16 mouse cellular contexts compared by ENCODE assay signal in genomic region chrX:38312910-38313625, GRCm38 (mm10). TPM values are rescaled to one million over a fixed set of nuclear protein-coding genes. Genes with fewer than 3 reads are reported as not detected.
DNase-seq lines count a peak whose midpoint lies in the region; ATAC-seq and TF ChIP-seq lines count a peak whose summit lies in the region.
"Had no signal": no experiment of that assay in that cellular context is flagged by ENCODE, and none has a peak within 500 bp of the region (broad histone marks: within the 10 kb centered on the region; RNA-seq: fewer than 3 reads in every experiment).

No protein-coding gene starts in this region.

- ATAC-seq in hindbrain, embryonic 16.5 days: peak; percentile 96
- ATAC-seq in neural tube, embryonic 13.5 days (ENCODE audit: low read depth): peak; percentile 99
- no peak for ATAC-seq in intestine, postnatal 0 days
- ATAC-seq: activated CD4-positive, CD25-positive, alpha-beta regulatory T cell, adult 4 months had no signal

- H3K4me3 ChIP-seq in liver, adult 2 months (ENCODE audit: insufficient read depth, low read depth, low read length): no peak overlapping the region
- no peak overlapping the region for H3K4me3 ChIP-seq in hindbrain, embryonic 16.5 days (ENCODE audit: low read length)
- H3K4me3 ChIP-seq in neural tube, embryonic 13.5 days: no peak overlapping the region
- H3K4me3 ChIP-seq in intestine, postnatal 0 days (ENCODE audit: low read depth, low read length): no peak overlapping the region
- H3K4me3 ChIP-seq: liver, embryonic 13.5 days; myocyte had no signal

- no peaks in the 10 kb centered on the region for H3K9me3 ChIP-seq in hindbrain, embryonic 16.5 days (ENCODE audit: control insufficient read depth, low read length)
- H3K9me3 ChIP-seq in neural tube, embryonic 13.5 days: no peaks in the 10 kb centered on the region
- H3K9me3 ChIP-seq in intestine, postnatal 0 days (ENCODE audit: control insufficient read depth): no peaks in the 10 kb centered on the region
- H3K9me3 ChIP-seq: liver, embryonic 13.5 days had no signal

- TF ChIP-seq CTCF in liver, adult 2 months (IDR thresholded peaks at IDR 0.05; ENCODE audit: low read depth, low read length): no peak
- no peak for TF ChIP-seq CTCF in intestine, postnatal 0 days (IDR thresholded peaks at IDR 0.05; ENCODE audit: low read depth)

- DNase-seq in liver, adult 2 months (ENCODE audit: extremely low read depth, low read depth, low spot score): peak; percentile 58
- DNase-seq in liver: no peak
- DNase-seq in fat pad, adult 2 months (ENCODE audit: extremely low read depth, low read depth, low spot score): peak; percentile 57
- DNase-seq in layer of hippocampus, postnatal 10 days (ENCODE audit: low spot score in 2 of 2): no peak
- DNase-seq in cerebellum, postnatal 10 days: no peak
- DNase-seq: cerebellum, adult 11 months; heart, postnatal 10 days; liver, embryonic 13.5 days; thymus, postnatal 36 days had no signal

- H3K27ac ChIP-seq in liver, adult 2 months (replicated peaks; ENCODE audit: insufficient read depth, low read depth, low read length): no peak overlapping the region
- 0 out of 2 replicates have a peak overlapping the region, but pooled peaks have one; percentile 44 for H3K27ac ChIP-seq in hindbrain, embryonic 16.5 days (ENCODE audit: low read depth, low read length)
- H3K27ac ChIP-seq in neural tube, embryonic 13.5 days (replicated peaks): peak overlapping the region; percentile 91
- H3K27ac ChIP-seq in intestine, postnatal 0 days (ENCODE audit: low read depth, low read length): no peak overlapping the region
- H3K27ac ChIP-seq: liver, embryonic 13.5 days had no signal

- no peak overlapping the region for H3K4me2 ChIP-seq in hindbrain, embryonic 16.5 days (ENCODE audit: low read length)
- H3K4me2 ChIP-seq in neural tube, embryonic 13.5 days: no peak overlapping the region
- H3K4me2 ChIP-seq in intestine, postnatal 0 days (replicated peaks; ENCODE audit: low read depth): no peak overlapping the region
- H3K4me2 ChIP-seq: liver, embryonic 13.5 days had no signal

- no peaks in the 10 kb centered on the region for H3K79me2 ChIP-seq in liver, adult 2 months (ENCODE audit: control insufficient read depth, insufficient read depth, low read length)

- no peaks in the 10 kb centered on the region for H3K27me3 ChIP-seq in liver, adult 2 months (ENCODE audit: control insufficient read depth, insufficient read depth, low read length)
- no peaks in the 10 kb centered on the region for H3K27me3 ChIP-seq in hindbrain, embryonic 16.5 days (replicated peaks; ENCODE audit: control insufficient read depth, insufficient read depth, low read length)
- no peaks in the 10 kb centered on the region; the same call in 1 of the 2 replicates for H3K27me3 ChIP-seq in neural tube, embryonic 13.5 days
- H3K27me3 ChIP-seq in intestine, postnatal 0 days (replicated peaks; ENCODE audit: control insufficient read depth, insufficient read depth, low read length): no peaks in the 10 kb centered on the region
- H3K27me3 ChIP-seq: liver, embryonic 13.5 days had no signal

- H3K4me1 ChIP-seq in liver, adult 2 months (ENCODE audit: control insufficient read depth, insufficient read depth, low read length): no peaks in the 10 kb centered on the region
- H3K4me1 ChIP-seq in hindbrain, embryonic 16.5 days (ENCODE audit: control insufficient read depth, insufficient read depth, low read depth, low read length): no peaks in the 10 kb centered on the region
- H3K4me1 ChIP-seq in neural tube, embryonic 13.5 days (replicated peaks): peaks cover 21% of the 10 kb centered on the region; the same call in 1 of the 2 replicates
- H3K4me1 ChIP-seq in intestine, postnatal 0 days (replicated peaks; ENCODE audit: control insufficient read depth, insufficient read depth, low read length): no peaks in the 10 kb centered on the region
- H3K4me1 ChIP-seq: liver, embryonic 13.5 days had no signal

- no peak overlapping the region for H3K9ac ChIP-seq in liver, adult 2 months (ENCODE audit: low read depth, low read length)
- no peak overlapping the region for H3K9ac ChIP-seq in hindbrain, embryonic 16.5 days (ENCODE audit: low read depth, low read length)
- no peak overlapping the region for H3K9ac ChIP-seq in neural tube, embryonic 13.5 days
- H3K9ac ChIP-seq in intestine, postnatal 0 days (ENCODE audit: low read depth, low read length): no peak overlapping the region
- H3K9ac ChIP-seq: liver, embryonic 13.5 days had no signal

- no peaks in the 10 kb centered on the region for H3K36me3 ChIP-seq in liver, adult 2 months (ENCODE audit: control insufficient read depth, insufficient read depth, low read length)
- no peaks in the 10 kb centered on the region for H3K36me3 ChIP-seq in hindbrain, embryonic 16.5 days (ENCODE audit: control insufficient read depth, insufficient read depth, low read length)
- no peaks in the 10 kb centered on the region for H3K36me3 ChIP-seq in neural tube, embryonic 13.5 days
- no peaks in the 10 kb centered on the region for H3K36me3 ChIP-seq in intestine, postnatal 0 days (ENCODE audit: control insufficient read depth, insufficient read depth)
- H3K36me3 ChIP-seq: liver, embryonic 13.5 days had no signal

- no peak for TF ChIP-seq POLR2A in liver, adult 2 months (IDR thresholded peaks at IDR 0.05; ENCODE audit: extremely low read depth, insufficient read depth, low read length)

- 61% methylated on average over 9 of the region's 9 CpGs for WGBS in liver, adult 2 months
- 37% methylated on average over 9 of the region's 9 CpGs for WGBS in hindbrain, embryonic 16.5 days
- 30% methylated on average over 9 of the region's 9 CpGs for WGBS in neural tube, embryonic 13.5 days
- WGBS in intestine, postnatal 0 days: 66% methylated on average over 9 of the region's 9 CpGs

RNA-seq across cellular contexts. Expression of gene Atp1b4, which starts 2.9 kb away (rescaled TPM):
- not detected in 2 replicates for total RNA-seq in liver, adult 2 months (2014; rRNA removed)
- not detected in 2 replicates for polyA plus RNA-seq in liver, adult 2 months (2012; rRNA removed)
- 0.06 and 1.7 TPM in 2 replicates for polyA plus RNA-seq in hindbrain, embryonic 16.5 days (2015; fragmentation: Nextera tagmentation; extraction: Ambion mirVana)
- polyA plus RNA-seq in neural tube, embryonic 13.5 days (2015; fragmentation: Nextera tagmentation; extraction: Ambion mirVana): 0.14 and 0.21 TPM in 2 replicates
- not detected for total RNA-seq in layer of hippocampus, postnatal 10 days (2021)
- not detected in 2 replicates for polyA plus RNA-seq in intestine, postnatal 0 days (2015; fragmentation: Nextera tagmentation; extraction: Ambion mirVana)
- total RNA-seq: layer of hippocampus, adult 8-10 months had no signal
- polyA plus RNA-seq: activated CD4-positive, CD25-positive, alpha-beta regulatory T cell, adult 4 months; myocyte; spleen, adult 2 months had no signal

Comparison
In these comparisons a context has a peak if more than half of its experiments do, and no peak if none do; other contexts are left out.
1. DNase-seq: peak in liver, adult 2 months (single experiment) and fat pad, adult 2 months (single experiment); none in liver (single experiment), layer of hippocampus, postnatal 10 days (0 of 2) and cerebellum, postnatal 10 days (0 of 2).
2. H3K27ac ChIP-seq: peak in hindbrain, embryonic 16.5 days (single experiment) and neural tube, embryonic 13.5 days (single experiment); none in liver, adult 2 months (single experiment) and intestine, postnatal 0 days (single experiment).